Mouse (Mus musculus): ENCODE data around the gene Abca17.

DNA sequence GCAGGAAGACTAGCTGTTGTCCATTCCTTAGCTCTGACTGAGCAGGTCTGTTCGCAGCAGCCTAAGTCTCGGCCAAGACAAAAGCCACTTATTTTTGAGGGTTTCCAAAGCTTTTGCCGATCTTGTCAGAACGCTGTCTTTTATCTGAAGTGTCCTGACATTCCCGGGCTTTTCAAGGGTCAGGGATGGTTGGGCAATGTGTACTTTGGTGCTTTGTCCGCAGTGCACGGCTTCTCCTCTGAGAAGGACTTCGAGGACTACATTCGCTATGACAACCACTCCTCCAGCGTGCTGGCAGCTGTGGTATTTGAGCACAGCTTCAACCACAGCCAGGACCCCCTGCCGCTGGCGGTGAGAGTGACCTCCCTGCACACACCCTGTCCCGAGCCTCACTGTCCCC, 15.0 kb upstream of the Abca17 start:
- TF ChIP-seq CTCF (IDR thresholded peaks at IDR 0.05; ENCODE audit: low read depth), result no peak
- TF ChIP-seq EP300 (IDR thresholded peaks at IDR 0.05; ENCODE audit: low read depth), result no peak

All from liver, postnatal 0 days (tissue).